Mouse (Mus musculus) myocyte (in vitro differentiated cells): ENCODE measurements around the gene Gm5134. TPM values are rescaled to one million over a fixed set of nuclear protein-coding genes. Genes with fewer than 3 reads are reported as not detected.
A peak's percentile ranks its signal among the peaks of the same experiment; 100 is the strongest.

Source experiments
- H3K27me3 ChIP-seq: one replicate; pipeline ENCODE4 v1.6.1; 2011; ENCODE audit not compliant: control insufficient read depth, insufficient read depth, insufficient read length
- H3K36me3 ChIP-seq: one replicate; pipeline ENCODE4 v1.6.1; 2011; ENCODE audit not compliant: control insufficient read depth, insufficient read depth
- H3K4me2 ChIP-seq: one replicate; pipeline ENCODE4 v1.6.1; 2011; ENCODE audit warnings: low read depth, control low read depth
- H3K4me3 ChIP-seq: one replicate; pipeline ENCODE4 v1.5.1; 2011; ENCODE audit warnings: mild to moderate bottlenecking, control low read depth, moderate library complexity
- H3K79me2 ChIP-seq: one replicate; pipeline ENCODE4 v1.6.1; 2011; ENCODE audit not compliant: control insufficient read depth, insufficient read depth
- H3ac ChIP-seq: one replicate; pipeline ENCODE4 v1.6.1; 2011; ENCODE audit not compliant: control insufficient read depth, insufficient read length
- CEBPB ChIP-seq: IDR thresholded peaks from 2 replicates; pipeline ENCODE4 v1.6.1; 2011; ENCODE audit warnings: mild to moderate bottlenecking, moderate library complexity; ENCODE audit not compliant: poor library complexity, insufficient read depth, severe bottlenecking
- E2F4 ChIP-seq: IDR thresholded peaks from one replicate; pipeline ENCODE4 v1.6.1; 2011; ENCODE audit warnings: mild to moderate bottlenecking, control low read depth, moderate library complexity; ENCODE audit not compliant: insufficient read depth
- MAX ChIP-seq: IDR thresholded peaks from one replicate; pipeline ENCODE4 v1.6.1; 2011; ENCODE audit warnings: low read depth, mild to moderate bottlenecking, control low read depth
- MYOD1 ChIP-seq, 3 experiments: IDR thresholded peaks; one replicate each; pipeline ENCODE4 v1.6.1; 2011; ENCODE audit warnings: control low read depth in 2 of 3, low read depth in 2 of 3, mild to moderate bottlenecking in 2 of 3, moderate library complexity in 1 of 3; ENCODE audit not compliant: insufficient read length in 2 of 3, control insufficient read depth in 1 of 3
- MYOG ChIP-seq, 3 experiments: IDR thresholded peaks; one replicate each; pipeline ENCODE4 v1.6.1; 2011; ENCODE audit warnings: control low read depth in 2 of 3, low read depth in 2 of 3, mild to moderate bottlenecking in 2 of 3; ENCODE audit not compliant: insufficient read length in 2 of 3, control insufficient read depth in 1 of 3, insufficient read depth in 1 of 3
- POLR2A ChIP-seq: IDR thresholded peaks from one replicate; pipeline ENCODE4 v1.6.1; 2011; ENCODE audit warnings: low read depth, mild to moderate bottlenecking, control low read depth, moderate library complexity; ENCODE audit not compliant: insufficient read length
- POLR2AphosphoS2 ChIP-seq: IDR thresholded peaks from one replicate; pipeline ENCODE4 v1.6.1; 2011; ENCODE audit warnings: low read depth, control low read depth; ENCODE audit not compliant: insufficient read length
- REST ChIP-seq: IDR thresholded peaks from one replicate; pipeline ENCODE4 v1.6.1; 2011; ENCODE audit warnings: mild to moderate bottlenecking, control low read depth, moderate library complexity; ENCODE audit not compliant: insufficient read depth, insufficient read length
- SRF ChIP-seq: IDR thresholded peaks from one replicate; pipeline ENCODE4 v1.6.1; 2011; ENCODE audit warnings: low read depth; ENCODE audit not compliant: control insufficient read depth, insufficient read length
- TCF12 ChIP-seq: IDR thresholded peaks from one replicate; pipeline ENCODE4 v1.6.1; 2011; ENCODE audit warnings: mild to moderate bottlenecking, control low read depth; ENCODE audit not compliant: poor library complexity, insufficient read depth, severe bottlenecking
- TCF3 ChIP-seq: IDR thresholded peaks from one replicate; pipeline ENCODE4 v1.6.1; 2011; ENCODE audit warnings: low read depth, control low read depth; ENCODE audit not compliant: insufficient read length
- USF1 ChIP-seq: IDR thresholded peaks from one replicate; pipeline ENCODE4 v1.6.1; 2011; ENCODE audit warnings: low read depth, mild to moderate bottlenecking, control low read depth, moderate library complexity
- polyA plus RNA-seq: library from polyadenylated mRNA; unstranded; fragments of >200 nt; fragmentation: generic; extraction: Trizol; gene quantifications from one replicate; pipeline ENCODE4 v1.2.1, GENCODE M21; 2012; ENCODE audit warnings: missing spikeins

The Gm5134 gene
- polyA plus RNA-seq, 1 experiment, result 0.01 TPM

- no peaks in the 10 kb centered on the region for H3K27me3 ChIP-seq
- TF ChIP-seq TCF12 (no peak), CEBPB (no peak), MYOG (IDR thresholded peaks at IDR 0.05; ENCODE audit: control insufficient read depth in 1 of 3, insufficient read depth in 1 of 3, insufficient read length in 2 of 3, low read depth in 2 of 3) (no peak)
- H3K4me2 ChIP-seq, result no peak overlapping the region
- H3ac ChIP-seq, result no peak overlapping the region
- peaks cover 26% of the 10 kb centered on the region for H3K79me2 ChIP-seq
- H3K36me3 ChIP-seq, result peaks cover 34% of the 10 kb centered on the region
- no peak overlapping the region for H3K4me3 ChIP-seq
These were observed 30.0 kb upstream of the Gm5134 start for GRCm38 (mm10) chr10:75924324-75924723.

- peaks cover 27% of the 10 kb centered on the region for H3K79me2 ChIP-seq
- H3ac ChIP-seq, result no peak overlapping the region
- H3K4me2 ChIP-seq, result no peak overlapping the region
- TF ChIP-seq SRF (no peak), E2F4 (no peak), TCF3 (no peak), POLR2AphosphoS2 (no peak), POLR2A (no peak), MAX (no peak), USF1 (no peak), MYOD1 (IDR thresholded peaks at IDR 0.05; ENCODE audit: control insufficient read depth in 1 of 3, insufficient read length in 2 of 3, low read depth in 2 of 3) (no peak), TCF12 (no peak), CEBPB (no peak), REST (no peak), MYOG (IDR thresholded peaks at IDR 0.05; ENCODE audit: control insufficient read depth in 1 of 3, insufficient read depth in 1 of 3, insufficient read length in 2 of 3, low read depth in 2 of 3) (no peak)
- peaks cover 34% of the 10 kb centered on the region for H3K36me3 ChIP-seq
- H3K27me3 ChIP-seq, result no peaks in the 10 kb centered on the region
- no peak overlapping the region for H3K4me3 ChIP-seq
These were observed 27.9 kb upstream of the Gm5134 start for GRCm38 (mm10) chr10:75926396-75926795.

- peaks cover 15% of the 10 kb centered on the region for H3K36me3 ChIP-seq
- TF ChIP-seq TCF3 (no peak), POLR2AphosphoS2 (peak; percentile 48), REST (no peak), MYOG (IDR thresholded peaks at IDR 0.05; ENCODE audit: control insufficient read depth in 1 of 3, insufficient read depth in 1 of 3, insufficient read length in 2 of 3, low read depth in 2 of 3) (no peak), POLR2A (peak; percentile 23), MAX (no peak), CEBPB (no peak), E2F4 (no peak)
- peak overlapping the region; percentile 74 for H3K4me3 ChIP-seq
- no peak overlapping the region for H3ac ChIP-seq
- H3K4me2 ChIP-seq, result peak overlapping the region; percentile 83
- no peaks in the 10 kb centered on the region for H3K27me3 ChIP-seq
- peaks cover 34% of the 10 kb centered on the region for H3K79me2 ChIP-seq
These were observed 24.0 kb upstream of the Gm5134 start for GRCm38 (mm10) chr10:75930304-75930703.

- no peaks in the 10 kb centered on the region for H3K27me3 ChIP-seq
- peak overlapping the region; percentile 83 for H3K4me2 ChIP-seq
- H3K79me2 ChIP-seq, result peaks cover 34% of the 10 kb centered on the region
- peaks cover 8% of the 10 kb centered on the region for H3K36me3 ChIP-seq
- TF ChIP-seq POLR2A (peak; percentile 37), POLR2AphosphoS2 (peak; percentile 73), CEBPB (no peak)
- H3K4me3 ChIP-seq, result peak overlapping the region; percentile 74
- peak overlapping the region; percentile 73 for H3ac ChIP-seq
These were observed 23.0 kb upstream of the Gm5134 start for GRCm38 (mm10) chr10:75931311-75931710.

- TF ChIP-seq MYOD1 (IDR thresholded peaks at IDR 0.05; ENCODE audit: control insufficient read depth in 1 of 3, insufficient read length in 2 of 3, low read depth in 2 of 3) (peak in 1 of 3 experiments; percentile 13), MYOG (IDR thresholded peaks at IDR 0.05; ENCODE audit: control insufficient read depth in 1 of 3, insufficient read depth in 1 of 3, insufficient read length in 2 of 3, low read depth in 2 of 3) (no peak), POLR2A (peak; percentile 98), POLR2AphosphoS2 (peak; percentile 98), TCF12 (no peak), REST (no peak)
- no peaks in the 10 kb centered on the region for H3K27me3 ChIP-seq
- peak overlapping the region; percentile 73 for H3ac ChIP-seq
These were observed 22.1 kb upstream of the Gm5134 start for GRCm38 (mm10) chr10:75932081-75932678.

More at GRCm38 (mm10) chr10:75932081-75932678, 22.1 kb upstream of the Gm5134 start:
- Histone ChIP-seq H3K4me2 (peak overlapping the region; percentile 97), H3K79me2 (peaks cover 34% of the 10 kb centered on the region), H3K36me3 (peaks cover 8% of the 10 kb centered on the region), H3K4me3 (peak overlapping the region; percentile 74)
